Mouse (Mus musculus) limb, embryonic 14.5 days (tissue): ENCODE results near the gene Aff1. TPM values are rescaled to one million over a fixed set of nuclear protein-coding genes. Genes with fewer than 3 reads are reported as not detected.

Source experiments
- ATAC-seq: fragments of 200-750 bp; cut with Nextera tagmentation; 2 replicates; pipeline ENCODE4 v1.8.0; 2017; ENCODE audit warnings: low read depth, moderate number of reproducible peaks, moderate TSS enrichment; ENCODE audit not compliant: low FRiP score
- DNase-seq: peaks from one replicate; pipeline ENCODE4 v3.0.0-alpha.2; 2015; ENCODE audit warnings: low spot score
- H3K27ac ChIP-seq: fragments of 300-500 bp; sonication (generic); replicated peaks from 2 replicates; pipeline ENCODE4 v1.5.1; 2014; ENCODE audit warnings: low read depth, mild to moderate bottlenecking, low read length, moderate library complexity, mixed read lengths
- H3K27me3 ChIP-seq: fragments of 300-500 bp; sonication (generic); 2 replicates; pipeline ENCODE4 v1.6.1; 2014; ENCODE audit warnings: low read length, mixed read lengths; ENCODE audit not compliant: control insufficient read depth, insufficient read depth
- H3K36me3 ChIP-seq: fragments of 300-500 bp; sonication (generic); 2 replicates; pipeline ENCODE4 v1.6.1; 2014; ENCODE audit warnings: mild to moderate bottlenecking, low read length, moderate library complexity, mixed read lengths; ENCODE audit not compliant: control insufficient read depth, insufficient read depth
- H3K4me1 ChIP-seq: fragments of 300-500 bp; sonication (generic); 2 replicates; pipeline ENCODE4 v1.6.1; 2014; ENCODE audit warnings: antibody characterized with exemption, low read length, mixed read lengths; ENCODE audit not compliant: control insufficient read depth, insufficient read depth
- H3K4me2 ChIP-seq: fragments of 300-500 bp; sonication (generic); replicated peaks from 2 replicates; pipeline ENCODE4 v1.6.1; 2014; ENCODE audit warnings: low read depth, mild to moderate bottlenecking, low read length, moderate library complexity; ENCODE audit not compliant: severe bottlenecking
- H3K4me3 ChIP-seq: fragments of 300-500 bp; sonication (generic); replicated peaks from 2 replicates; pipeline ENCODE4 v1.5.1; 2014; ENCODE audit warnings: low read length
- H3K9ac ChIP-seq: fragments of 300-500 bp; sonication (generic); 2 replicates; pipeline ENCODE4 v1.6.1; 2014; ENCODE audit warnings: mild to moderate bottlenecking, low read depth, low read length, moderate library complexity; ENCODE audit not compliant: severe bottlenecking
- H3K9me3 ChIP-seq: fragments of 300-500 bp; sonication (generic); 2 replicates; pipeline ENCODE4 v1.6.1; 2016; ENCODE audit warnings: low read length; ENCODE audit not compliant: control insufficient read depth
- POLR2A ChIP-seq: fragments of 200-500 bp; IDR thresholded peaks from 2 replicates; pipeline ENCODE4 v1.8.0; 2012; ENCODE audit warnings: inconsistent platforms, mild to moderate bottlenecking, moderate library complexity, borderline replicate concordance; ENCODE audit not compliant: insufficient read depth, insufficient read length; ENCODE audit errors: extremely low read depth
- WGBS: fragments of 180-500 bp; shearing (Covaris S2); extraction: QIAGEN DNeasy Blood & Tissue Kit; methylation state at CpG from one replicate; pipeline ENCODE4 v1.1.7; 2014; 5-methylcytosine and 5-hydroxymethylcytosine counted together
- polyA plus RNA-seq, 2 experiments: library from polyadenylated mRNA; depleted of rRNA in 1 of 2; stranded (reverse) in 1 of 2; unstranded in 1 of 2; fragments of >200 nt; fragmentation: Nextera tagmentation in 1 of 2; extraction: Ambion mirVana in 1 of 2; gene quantifications; 2 replicates each; pipeline versions ENCODE4 v1.2.1 to v1.2.3; 2012 to 2014

Gene Aff1
- polyA plus RNA-seq, 2 experiments, result 3.6 to 5.7 TPM

GRCm38 (mm10) chr5:103749465-103750285, 57.5 kb downstream of the Aff1 start:
- Histone ChIP-seq H3K27ac (no peak overlapping the region), H3K36me3 (no peaks in the 10 kb centered on the region), H3K4me2 (no peak overlapping the region), H3K27me3 (no peaks in the 10 kb centered on the region), H3K9ac (no peak overlapping the region), H3K4me1 (no peaks in the 10 kb centered on the region), H3K9me3 (no peaks in the 10 kb centered on the region), H3K4me3 (no peak overlapping the region)
- TF ChIP-seq POLR2A, result no peak
- DNase-seq (no peak), ATAC-seq (no peak)
- WGBS, result 63% methylated on average over 7 of the region's 7 CpGs

GRCm38 (mm10) chr5:103752665-103753510, 60.7 kb downstream of the Aff1 start:
- ATAC-seq, result no peak

GRCm38 (mm10) chr5:103753511-103754329, 61.5 kb downstream of the Aff1 start:
- Histone ChIP-seq H3K9me3 (no peaks in the 10 kb centered on the region), H3K27me3 (no peaks in the 10 kb centered on the region), H3K4me1 (peaks cover 8% of the 10 kb centered on the region), H3K4me3 (peak overlapping the region; percentile 77), H3K4me2 (peak overlapping the region; percentile 64), H3K36me3 (no peaks in the 10 kb centered on the region), H3K27ac (peak overlapping the region; percentile 90), H3K9ac (peak overlapping the region; percentile 83)
- TF ChIP-seq POLR2A, result peak; percentile 90; the same call in 1 of the 2 replicates
- under 1% methylated on average over 37 of the region's 86 CpGs for WGBS
- peak; percentile 76 for DNase-seq
- ATAC-seq, result peak; percentile 91

More at GRCm38 (mm10) chr5:103752665-103753510, 60.7 kb downstream of the Aff1 start:
- Histone ChIP-seq H3K4me2 (peak overlapping the region; percentile 64), H3K9ac (peak overlapping the region; percentile 83), H3K4me3 (peak overlapping the region; percentile 77), H3K9me3 (no peaks in the 10 kb centered on the region), H3K27ac (peak overlapping the region; percentile 90), H3K4me1 (peaks cover 3% of the 10 kb centered on the region; the same call in 1 of the 2 replicates), H3K36me3 (no peaks in the 10 kb centered on the region), H3K27me3 (no peaks in the 10 kb centered on the region)
- WGBS, result 3% methylated on average over 23 of the region's 23 CpGs
- no peak for DNase-seq
- no peak for TF ChIP-seq POLR2A

GRCm38 (mm10) chr5:103754330-103755134, 62.4 kb downstream of the Aff1 start:
- peaks cover 8% of the 10 kb centered on the region for H3K4me1 ChIP-seq
- H3K27me3 ChIP-seq, result no peaks in the 10 kb centered on the region
- H3K9me3 ChIP-seq, result no peaks in the 10 kb centered on the region
- peak; percentile 51 for DNase-seq
- peak overlapping the region; percentile 64 for H3K4me2 ChIP-seq
- no peaks in the 10 kb centered on the region for H3K36me3 ChIP-seq
- whole genome bisulfite sequencing, result 4% methylated on average over 39 of the region's 42 CpGs
- peak; percentile 34 for ATAC-seq
- peak overlapping the region; percentile 83 for H3K9ac ChIP-seq
- peak overlapping the region; percentile 77 for H3K4me3 ChIP-seq
- H3K27ac ChIP-seq, result peak overlapping the region; percentile 90
- no peak for TF ChIP-seq POLR2A
